15 mouse cellular contexts compared by ENCODE assay signal in the genomic region with DNA sequence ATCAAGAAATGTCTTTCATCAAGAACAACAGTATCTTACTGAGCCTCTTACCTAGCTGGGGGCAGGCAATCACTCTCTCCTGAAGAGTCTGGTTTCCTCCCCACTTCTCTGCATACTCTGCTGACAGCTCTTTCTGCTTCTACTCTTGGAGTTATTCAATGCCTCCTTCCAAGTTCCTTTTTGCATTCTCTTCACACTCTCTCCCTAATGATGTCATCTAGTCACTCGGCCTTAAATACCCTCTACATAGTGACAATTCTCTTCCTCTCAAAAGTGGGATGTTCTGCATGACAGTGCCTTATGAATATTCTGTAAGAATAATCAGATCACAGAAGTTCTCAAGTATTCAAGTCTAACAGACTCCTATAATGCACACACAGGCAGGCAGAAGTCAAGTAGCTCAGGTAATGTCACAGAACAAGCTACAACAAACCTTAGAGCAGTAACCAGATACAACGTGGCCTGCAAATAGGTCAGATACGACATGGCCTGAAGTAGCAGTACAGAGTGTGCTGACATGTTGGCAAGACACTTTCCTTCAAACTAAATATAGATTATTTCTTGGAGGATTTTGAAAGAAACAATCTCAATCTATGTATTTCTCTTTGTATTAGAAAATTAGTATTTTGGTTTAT. TPM values are rescaled to one million over a fixed set of nuclear protein-coding genes. Genes with fewer than 3 reads are reported as not detected.
DNase-seq lines count a peak whose midpoint lies in the region; TF ChIP-seq lines count a peak whose summit lies in the region.
"Had no signal": no experiment of that assay in that cellular context is flagged by ENCODE, and none has a peak within 500 bp of the region (broad histone marks: within the 10 kb centered on the region; RNA-seq: fewer than 3 reads in every experiment).

No protein-coding gene starts in this region.

- no peaks in the 10 kb centered on the region; the same call in 1 of the 2 replicates for H3K79me2 ChIP-seq in heart, adult 2 months (replicated peaks; ENCODE audit: control insufficient read depth, insufficient read depth, low read length)

- no peak for DNase-seq in heart, adult 2 months
- no peak for DNase-seq in heart, postnatal 25 days (ENCODE audit: low spot score)
- DNase-seq in left cerebral cortex, adult 9 months (ENCODE audit: low spot score in 2 of 2) = peak; percentile 36 to 57
- no peak for DNase-seq in left cerebral cortex, adult 18-20 months (ENCODE audit: low spot score in 2 of 2)
- peak; percentile 25 to 28 for DNase-seq in heart, postnatal 10 days
- peak; percentile 83 for DNase-seq in telencephalon, adult 2 months (ENCODE audit: low read depth, low spot score)
- no peak for DNase-seq in ovary, postnatal 10 days (ENCODE audit: low spot score)
- DNase-seq: cerebellum, postnatal 14 days; lung, adult 2 months; thymus, postnatal 36 days had no signal

- peaks cover 3% of the 10 kb centered on the region for H3K4me1 ChIP-seq in heart, adult 2 months (ENCODE audit: control insufficient read depth, insufficient read depth, low read length)
- H3K4me1 ChIP-seq: embryonic facial prominence, embryonic 13.5 days; neural tube, embryonic 15.5 days had no signal

- H3K36me3 ChIP-seq in heart, adult 2 months (ENCODE audit: control insufficient read depth, insufficient read depth, low read length) = peaks cover 7% of the 10 kb centered on the region
- H3K36me3 ChIP-seq: embryonic facial prominence, embryonic 13.5 days; neural tube, embryonic 15.5 days had no signal

- WGBS in heart, adult 2 months = 27% methylated on average over 3 of the region's 3 CpGs

- peak overlapping the region; percentile 42; the same call in 1 of the 2 replicates for H3K9ac ChIP-seq in heart, adult 2 months (ENCODE audit: low read depth, low read length)
- H3K9ac ChIP-seq: embryonic facial prominence, embryonic 13.5 days; forebrain, embryonic 13.5 days; neural tube, embryonic 15.5 days had no signal

- intact Hi-C loops in heart, adult 2 months (cut with DNase I) = no loop called here
- intact Hi-C loops in heart, postnatal 25 days (cut with DNase I) = no loop called here
- intact Hi-C loops in heart, postnatal 10 days (cut with DNase I) = no loop called here

- H3K27me3 ChIP-seq in heart, adult 2 months (ENCODE audit: control insufficient read depth, insufficient read depth, low read length) = no peaks in the 10 kb centered on the region
- H3K27me3 ChIP-seq: embryonic facial prominence, embryonic 13.5 days; forebrain, embryonic 13.5 days; megakaryocyte, embryonic 14.5 days; neural tube, embryonic 15.5 days; Patski had no signal

- H3K27ac ChIP-seq in heart, adult 2 months = peak overlapping the region; percentile 38
- H3K27ac ChIP-seq: embryonic facial prominence, embryonic 13.5 days; forebrain, embryonic 13.5 days; neural tube, embryonic 15.5 days had no signal

- no peak for TF ChIP-seq CTCF in heart, adult 2 months (IDR thresholded peaks at IDR 0.05)

- TF ChIP-seq POLR2A in heart, adult 2 months (IDR thresholded peaks at IDR 0.05; ENCODE audit: insufficient read depth, low read depth, low read length) = no peak

- no peak overlapping the region for H3K4me3 ChIP-seq in heart, adult 2 months
- H3K4me3 ChIP-seq: embryonic facial prominence, embryonic 13.5 days; forebrain, embryonic 13.5 days; megakaryocyte, embryonic 14.5 days; neural tube, embryonic 15.5 days had no signal

- TF ChIP-seq EP300 in heart, adult 2 months (IDR thresholded peaks at IDR 0.05; ENCODE audit: insufficient read depth, low read depth, low read length) = no peak

RNA-seq across cellular contexts. Expression of gene Vmp1, which starts 12.5 kb away (rescaled TPM):
- total RNA-seq in heart, adult 2 months (2021) = 10 to 100 TPM; 58.2 to 66.9 TPM
- 34.0 and 59.2 TPM in 2 replicates for polyA plus RNA-seq in heart, adult 2 months (2012; rRNA removed)
- total RNA-seq in heart, postnatal 25 days (2021) = 10 to 100 TPM; 63.1 to 66.1 TPM
- 100 to 1,000 TPM; 143 to 150 TPM for total RNA-seq in left cerebral cortex, adult 18-20 months (2021)
- 10 to 100 TPM; 49.8 to 53.1 TPM for total RNA-seq in heart, postnatal 10 days (2021)

RNA-seq across cellular contexts. Expression of gene Ptrh2, which starts 12.6 kb away (rescaled TPM):
- 1 to 10 TPM; 5.9 to 6.4 TPM for total RNA-seq in heart, adult 2 months (2021)
- polyA plus RNA-seq in heart, adult 2 months (2012; rRNA removed) = 3.7 and 5.2 TPM in 2 replicates
- total RNA-seq in heart, postnatal 25 days (2021) = 1 to 10 TPM; 6.3 to 6.5 TPM
- total RNA-seq in left cerebral cortex, adult 18-20 months (2021) = 1 to 10 TPM; 7.8 to 8.9 TPM
- 1 to 10 TPM; 8.7 to 9.3 TPM for total RNA-seq in heart, postnatal 10 days (2021)

Comparison
In these comparisons a context has a peak if more than half of its experiments do, and no peak if none do; other contexts are left out.
1. DNase-seq: peak in left cerebral cortex, adult 9 months (2 of 2), heart, postnatal 10 days (2 of 2) and telencephalon, adult 2 months (single experiment); none in heart, adult 2 months (0 of 2), heart, postnatal 25 days (single experiment), left cerebral cortex, adult 18-20 months (0 of 2) and ovary, postnatal 10 days (single experiment).